Mouse (Mus musculus) megakaryocyte-erythroid progenitor cell, adult 5-6 weeks (primary cell): ENCODE data around the gene Dlx5. TPM values are rescaled to one million over a fixed set of nuclear protein-coding genes. Genes with fewer than 3 reads are reported as not detected.

Experiments used
- ATAC-seq: replicated peaks from 2 replicates; pipeline ENCODE4 v1.8.0; 2016; ENCODE audit warnings: mild to moderate bottlenecking, inconsistent platforms; ENCODE audit not compliant: severe bottlenecking, poor library complexity, low FRiP score, low TSS enrichment
- total RNA-seq, 2 experiments: library from RNA; stranded (forward) in 1 of 2; stranded (reverse) in 1 of 2; fragments of 200-1000, 215-1000 nt in 1 of 2; fragments of >200 nt in 1 of 2; fragmentation: Nextera tagmentation in 1 of 2; gene quantifications; 2 replicates each; pipeline ENCODE4 v1.2.3; 2014 to 2017

Dlx5 gene
- total RNA-seq, 2 experiments from 2014 or later = not detected

DNA sequence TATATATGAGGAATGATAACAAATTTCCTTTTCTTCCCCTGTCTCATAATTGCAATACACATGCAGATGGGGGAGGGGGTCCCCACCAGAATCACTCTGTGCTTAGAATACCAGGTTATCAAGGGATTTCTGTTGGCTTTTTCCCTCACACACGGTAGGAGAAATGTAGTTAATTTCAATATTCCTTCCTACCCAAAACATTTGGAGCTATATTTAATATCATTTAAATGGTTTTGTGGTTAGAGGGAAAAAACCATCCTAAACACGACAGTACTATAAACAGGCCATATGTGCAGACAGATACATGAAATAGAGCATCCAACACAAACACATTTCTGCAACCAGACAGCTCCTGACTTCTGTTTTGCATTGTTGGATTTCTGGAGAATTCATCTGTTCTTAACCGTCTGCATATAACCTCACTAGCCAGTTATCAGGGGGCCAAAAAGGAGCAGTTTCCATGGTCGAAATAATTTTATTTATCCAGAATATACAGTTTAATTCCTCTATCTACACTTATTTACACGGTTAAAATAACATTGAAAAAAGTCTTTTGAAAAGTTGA is 4.5 kb downstream of the Dlx5 start:
- ATAC-seq = no peak

DNA sequence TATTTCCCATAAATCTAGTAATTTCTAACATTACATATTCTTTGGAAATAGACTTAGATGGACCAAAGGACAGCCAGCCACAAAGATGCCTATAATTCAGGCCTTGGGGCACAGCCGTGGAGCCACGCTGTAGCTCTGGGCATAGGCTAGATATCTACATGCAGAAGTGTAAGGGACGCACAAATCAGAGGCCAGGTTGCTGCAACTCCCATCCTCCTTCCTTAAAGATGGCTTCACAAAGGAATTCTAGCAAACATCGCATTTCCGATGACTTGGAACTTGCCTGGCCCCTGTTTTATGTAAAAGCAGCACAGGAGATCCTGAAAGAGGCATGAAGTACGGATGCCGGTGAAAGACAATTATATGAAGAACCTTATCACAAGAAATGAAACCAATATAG is 5.2 kb downstream of the Dlx5 start:
- ATAC-seq = no peak

DNA sequence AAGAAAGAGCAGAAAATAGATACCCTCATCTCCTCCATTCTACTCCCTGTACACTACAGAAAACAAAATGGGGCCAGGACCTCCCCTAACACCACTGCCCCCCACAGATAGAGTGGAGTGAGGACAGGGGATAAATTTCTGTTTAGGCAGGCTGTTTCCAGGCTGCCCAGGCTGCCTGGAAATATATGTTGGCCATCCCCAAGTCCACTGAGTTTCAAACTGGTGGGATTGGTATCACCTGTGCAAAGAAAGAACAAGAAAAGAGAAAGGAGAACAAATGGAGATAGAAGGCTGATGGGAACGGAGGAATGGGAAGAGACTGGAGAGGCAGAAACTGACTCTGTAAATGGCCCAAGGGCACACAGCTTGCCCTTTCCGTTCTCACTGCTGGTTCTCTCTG is 5.7 kb downstream of the Dlx5 start:
- no peak for ATAC-seq

DNA sequence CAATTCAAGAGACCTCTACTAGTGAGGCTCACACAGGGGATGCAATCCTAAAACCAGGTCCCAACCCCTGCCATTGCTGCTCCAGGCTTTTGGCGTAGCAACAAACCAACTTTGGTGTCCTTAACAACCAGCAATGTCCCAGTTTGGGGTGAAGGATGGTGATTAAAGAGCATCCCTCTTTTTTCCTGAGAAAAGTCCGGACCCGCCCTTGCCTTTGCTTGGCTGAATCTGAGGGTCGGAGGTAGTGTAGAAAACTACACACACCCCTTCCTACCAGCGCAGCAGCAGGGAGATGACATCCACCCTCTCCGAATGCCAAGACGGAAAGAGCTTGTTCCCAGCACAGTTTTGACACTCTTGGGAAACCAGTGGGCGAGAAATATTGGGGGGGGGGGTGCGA is 6.2 kb downstream of the Dlx5 start:
- no peak for ATAC-seq

DNA sequence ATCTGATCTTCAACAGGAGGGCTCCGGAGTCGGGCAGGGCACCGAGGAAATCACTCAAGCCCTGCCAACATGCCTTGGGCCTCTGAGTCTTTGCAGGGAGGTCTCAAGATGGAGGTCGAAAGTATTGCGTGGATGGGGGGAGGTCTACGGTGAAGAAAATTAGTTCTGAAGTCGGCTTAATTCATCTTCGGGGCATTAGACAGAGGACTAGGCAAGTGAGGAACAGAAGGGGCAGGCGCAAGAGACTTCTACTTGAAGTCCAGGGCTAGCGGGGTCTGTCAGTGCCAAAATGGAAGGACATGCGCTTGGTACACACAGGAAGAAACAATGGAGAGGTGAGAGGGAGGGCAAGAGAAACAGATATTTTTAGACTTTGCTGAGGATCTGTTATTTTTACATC is 6.7 kb downstream of the Dlx5 start:
- ATAC-seq = no peak

DNA sequence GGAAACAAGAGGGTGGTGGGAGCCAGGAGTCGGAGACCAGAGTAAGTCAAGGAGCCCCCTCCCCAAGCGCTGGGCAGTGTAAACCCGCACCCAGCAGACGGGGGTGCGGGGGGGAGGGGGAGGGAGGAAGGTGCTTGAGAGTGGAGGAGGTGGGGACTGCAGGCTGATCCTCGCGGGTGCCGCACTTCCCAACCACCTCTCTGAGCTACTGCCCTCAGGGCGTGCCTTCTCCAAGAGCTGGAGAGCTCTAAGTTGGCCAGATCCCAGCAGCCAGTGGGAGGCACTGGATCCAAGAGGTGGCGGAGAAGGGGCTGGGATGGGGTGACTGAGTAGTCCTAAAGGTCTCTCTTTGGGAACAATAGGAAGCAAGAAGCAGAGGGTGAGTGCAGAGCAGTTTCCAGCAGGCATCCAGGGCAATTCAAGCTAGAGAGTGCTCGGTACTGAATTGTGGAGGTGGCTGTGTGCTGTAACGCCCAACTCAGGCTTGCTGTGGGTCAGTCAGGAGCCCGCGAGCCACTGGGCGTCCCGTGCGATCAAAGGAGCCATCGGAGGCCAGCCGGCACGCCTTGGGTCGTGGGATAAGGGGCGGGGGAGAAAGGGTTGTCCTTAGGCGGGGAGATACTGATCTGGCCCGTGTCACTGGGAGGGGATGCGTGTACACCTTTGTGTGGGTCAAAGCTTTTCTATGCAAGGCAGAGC is 7.7 kb downstream of the Dlx5 start:
- ATAC-seq = no peak

DNA sequence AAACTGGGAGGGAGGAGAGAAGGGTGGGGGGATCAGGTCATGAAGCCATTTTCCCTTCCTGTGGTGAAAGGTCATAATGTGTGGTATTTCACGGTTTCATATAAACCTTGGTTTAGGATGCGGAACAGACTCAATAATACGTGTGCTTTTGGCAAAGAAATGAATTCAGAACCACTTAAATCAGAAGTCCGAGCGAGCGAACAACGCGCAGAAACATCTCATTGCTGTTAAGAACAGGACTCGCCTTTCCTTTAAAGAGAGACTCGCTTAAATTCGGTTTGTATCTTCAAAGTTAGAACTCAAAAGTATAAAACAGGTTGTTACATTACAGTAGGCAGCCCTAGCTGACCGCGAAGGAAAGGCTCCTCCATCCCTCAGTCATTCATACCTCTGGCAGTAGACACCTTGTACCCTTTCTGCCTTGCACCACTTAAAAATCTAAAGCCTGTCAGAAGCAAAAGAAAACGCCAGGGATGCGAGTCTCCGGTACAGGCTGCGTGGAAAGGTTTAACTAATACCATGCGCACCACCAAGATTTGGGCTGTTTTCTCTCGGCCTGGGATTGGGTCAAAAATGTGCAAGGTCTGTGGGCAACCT is 8.3 kb downstream of the Dlx5 start:
- ATAC-seq = no peak

DNA sequence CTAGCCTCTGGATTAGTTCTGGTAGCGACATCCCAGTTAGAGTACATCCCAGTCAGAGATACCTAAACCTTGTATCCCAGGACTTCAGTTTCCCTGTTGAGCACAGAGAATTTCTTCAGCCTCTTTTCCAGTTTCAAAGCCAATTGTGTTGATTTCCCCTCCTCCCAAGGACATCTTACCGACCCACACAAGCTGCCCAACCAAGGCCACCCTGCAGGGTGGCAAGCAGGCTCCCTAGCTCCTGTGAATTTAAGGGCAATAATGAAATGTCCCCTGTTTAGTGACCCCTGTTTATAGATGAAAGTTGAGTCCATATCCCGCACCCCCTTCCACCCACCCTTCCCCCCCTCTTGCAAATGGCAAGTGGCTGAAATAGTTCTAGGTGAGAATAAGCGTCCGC is 9.0 kb downstream of the Dlx5 start:
- no peak for ATAC-seq

DNA sequence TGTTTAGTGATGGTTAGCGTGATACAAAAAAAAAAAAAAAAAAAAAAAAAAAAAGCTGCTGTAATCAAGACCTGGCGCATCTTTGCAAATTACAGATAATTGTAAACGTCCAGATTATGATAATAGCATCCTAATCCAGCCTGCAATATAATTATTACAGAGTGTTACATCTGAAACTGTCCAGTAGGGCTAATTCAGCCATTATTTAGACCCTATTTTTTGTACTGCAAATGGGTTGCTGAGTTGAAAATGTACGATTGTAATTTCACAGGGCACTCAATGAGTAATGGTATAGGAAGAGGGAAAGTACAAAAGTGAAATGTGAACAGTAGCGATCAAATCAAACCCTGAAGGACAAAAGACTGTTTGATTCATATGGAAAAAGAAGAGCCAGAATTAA is 10.2 kb downstream of the Dlx5 start:
- no peak for ATAC-seq

DNA sequence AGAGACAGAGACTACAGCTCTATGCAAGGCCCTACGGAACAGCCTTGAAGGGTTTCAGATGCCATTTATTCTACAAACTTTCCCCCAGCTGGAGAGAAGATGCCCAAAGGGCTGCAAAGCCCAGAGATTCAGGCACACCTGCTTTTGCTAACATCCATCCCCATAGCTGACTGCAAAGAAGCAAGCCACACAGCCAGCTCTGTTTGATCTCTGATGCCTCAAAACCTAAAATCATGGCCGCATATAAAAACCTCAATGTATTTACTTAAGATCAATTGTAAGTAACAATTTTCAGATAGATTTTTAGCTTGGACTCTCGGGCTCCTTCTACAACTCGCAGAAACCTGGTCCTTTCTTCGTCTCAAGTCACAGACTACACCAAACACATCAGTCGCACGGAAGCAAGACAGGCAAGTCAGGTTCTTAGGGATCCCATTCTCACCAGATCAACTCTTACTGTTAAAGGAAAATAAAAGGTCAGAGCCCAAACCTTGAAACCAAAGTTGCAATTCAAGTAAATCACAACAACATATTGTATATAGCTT is 10.9 kb downstream of the Dlx5 start:
- ATAC-seq = no peak

DNA sequence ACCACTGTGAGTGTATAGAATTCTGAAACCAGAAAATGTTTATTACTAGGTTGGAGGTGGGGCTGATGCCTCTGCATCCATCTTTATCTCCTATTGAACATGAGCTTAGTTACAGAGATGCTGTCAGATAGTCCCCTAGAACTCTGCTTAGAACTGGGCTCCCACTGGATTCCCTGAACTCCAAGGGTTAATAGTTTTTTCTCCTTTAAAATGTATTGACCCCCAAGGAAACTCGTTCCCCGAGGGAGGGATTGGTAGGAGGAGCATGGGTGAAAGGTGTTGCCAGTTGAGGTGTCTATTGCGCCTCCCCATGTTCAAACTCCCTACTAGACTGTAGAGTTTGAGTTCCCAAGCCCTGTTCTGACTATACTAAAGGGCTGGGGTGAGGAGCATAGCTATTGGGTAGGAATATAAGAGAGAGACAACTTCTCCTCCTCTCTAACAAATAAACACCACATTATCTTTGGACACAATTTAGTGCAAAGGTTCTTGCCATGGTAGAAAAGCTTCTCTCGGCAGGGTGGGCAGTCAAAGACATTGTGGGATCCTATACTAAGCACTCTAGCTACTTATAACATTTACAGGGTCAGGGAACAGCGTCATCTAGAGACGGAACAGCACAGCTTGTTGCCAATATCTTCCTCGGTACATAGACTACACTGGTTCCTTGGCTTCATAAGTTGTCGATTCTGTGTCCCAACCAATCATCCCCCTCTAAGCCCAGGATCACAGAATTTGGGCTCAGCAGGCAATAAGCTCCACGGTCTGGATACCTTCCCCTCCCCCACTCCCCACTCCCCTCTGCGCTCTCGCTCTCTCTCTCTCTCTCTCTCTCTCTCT is 11.7 kb downstream of the Dlx5 start:
- no peak for ATAC-seq

DNA sequence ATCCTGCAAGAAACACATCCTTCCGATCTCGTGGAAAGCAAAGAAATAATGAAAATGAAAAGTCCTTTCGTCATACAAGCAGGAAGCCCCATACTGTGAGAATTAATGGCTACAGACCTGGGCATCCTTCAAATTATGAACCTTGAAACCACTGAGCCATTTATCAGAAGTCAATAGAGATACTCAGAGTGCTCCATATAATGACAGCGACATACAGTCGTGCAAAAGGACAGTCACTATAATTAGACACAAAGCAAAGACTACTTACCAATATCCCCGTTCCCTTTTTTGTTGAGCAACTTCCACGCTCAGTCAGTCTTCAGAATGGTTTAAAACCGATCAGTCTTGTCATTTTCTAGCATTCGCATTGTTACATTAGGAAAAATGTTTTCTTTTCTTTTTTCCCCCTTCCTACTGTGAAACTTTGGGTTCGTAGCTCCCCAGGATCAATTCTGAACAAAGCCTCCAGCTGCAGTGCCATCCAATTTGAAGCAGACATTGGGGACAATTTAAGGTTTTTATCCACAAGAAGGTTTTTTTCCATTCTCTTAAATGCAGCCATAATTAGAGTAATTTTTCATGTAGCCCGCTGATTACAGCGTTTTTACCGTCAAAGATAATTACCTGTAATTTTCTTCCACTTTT is 12.7 kb downstream of the Dlx5 start:
- ATAC-seq = no peak

DNA sequence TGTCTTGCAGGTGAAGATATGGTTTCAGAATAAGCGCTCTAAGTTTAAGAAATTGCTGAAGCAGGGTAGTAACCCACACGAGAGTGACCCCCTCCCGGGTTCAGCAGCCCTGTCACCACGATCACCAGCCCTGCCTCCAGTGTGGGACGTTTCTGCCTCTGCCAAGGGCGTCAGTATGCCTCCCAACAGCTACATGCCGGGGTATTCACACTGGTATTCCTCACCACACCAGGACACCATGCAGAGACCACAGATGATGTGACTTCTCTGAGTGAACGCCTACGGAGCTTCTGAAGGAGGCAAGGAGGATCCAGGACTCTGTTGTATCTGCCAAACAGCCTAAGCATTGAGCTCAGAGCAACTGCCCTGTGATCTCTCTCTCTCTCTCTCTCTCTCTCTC is 14.9 kb downstream of the Dlx5 start:
- no peak for ATAC-seq

DNA sequence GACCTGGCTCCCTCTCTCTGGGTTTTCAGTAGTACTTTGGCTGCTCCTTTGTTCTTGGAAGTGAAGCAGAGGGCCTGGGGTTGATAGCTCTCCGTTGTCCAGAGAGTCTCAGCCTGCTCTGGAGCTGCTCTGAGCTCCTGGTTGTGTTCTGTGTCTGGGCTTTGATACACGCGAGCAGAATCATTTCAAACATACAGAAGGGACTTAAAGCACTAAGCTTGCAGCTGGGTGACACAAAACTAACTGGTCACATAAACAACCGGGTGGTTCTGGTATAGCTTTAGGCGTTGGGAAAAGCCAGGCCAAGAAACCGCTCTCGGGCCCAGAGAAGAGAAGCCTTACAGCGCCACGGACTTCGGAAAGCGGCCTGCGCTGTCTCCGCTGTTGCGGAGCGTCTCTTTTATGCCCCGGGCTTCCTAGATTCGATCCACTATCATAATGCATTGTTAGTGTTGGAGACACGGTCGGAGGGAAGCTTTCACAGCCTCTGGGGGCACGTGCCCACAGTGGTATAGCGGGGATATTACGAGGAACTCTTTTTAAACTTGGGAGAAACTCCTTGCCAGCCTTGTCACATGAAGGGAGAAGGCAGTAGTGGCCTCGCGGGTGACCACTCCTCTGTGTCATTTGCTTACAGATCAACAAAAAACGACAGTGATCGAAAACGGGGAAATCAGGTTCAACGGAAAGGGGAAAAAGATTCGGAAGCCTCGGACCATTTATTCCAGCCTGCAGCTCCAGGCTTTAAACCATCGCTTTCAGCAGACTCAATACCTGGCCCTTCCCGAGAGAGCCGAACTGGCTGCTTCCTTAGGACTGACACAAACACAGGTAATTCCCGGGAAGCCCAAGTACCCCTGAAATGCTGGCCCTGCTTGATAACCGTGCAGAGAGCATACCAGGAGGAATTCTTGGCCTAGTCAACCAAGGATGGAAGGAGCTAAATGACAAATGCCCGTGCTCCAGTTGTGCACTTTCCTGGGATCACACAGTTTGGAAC is 17.1 kb downstream of the Dlx5 start:
- no peak for ATAC-seq

DNA sequence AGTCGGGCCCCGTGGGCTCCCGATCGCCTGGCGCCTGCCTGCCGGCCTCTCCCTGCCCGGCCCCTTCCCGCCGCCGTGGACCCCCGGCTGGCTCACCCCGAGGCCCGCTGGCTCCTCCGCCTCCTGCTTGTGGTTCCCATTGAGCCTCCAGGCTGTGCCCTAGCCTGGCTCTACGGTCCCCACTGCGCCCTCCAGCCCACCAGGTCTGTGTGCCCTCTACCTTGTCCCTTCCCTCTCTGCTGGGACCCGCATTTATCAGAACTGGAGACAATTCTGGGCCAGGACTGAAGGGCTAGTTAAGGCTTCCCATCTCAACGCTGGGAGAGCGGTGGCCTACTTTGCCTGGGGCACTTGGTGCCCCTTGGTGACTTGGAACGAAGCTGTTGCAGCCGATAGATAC is 17.9 kb downstream of the Dlx5 start:
- no peak for ATAC-seq

DNA sequence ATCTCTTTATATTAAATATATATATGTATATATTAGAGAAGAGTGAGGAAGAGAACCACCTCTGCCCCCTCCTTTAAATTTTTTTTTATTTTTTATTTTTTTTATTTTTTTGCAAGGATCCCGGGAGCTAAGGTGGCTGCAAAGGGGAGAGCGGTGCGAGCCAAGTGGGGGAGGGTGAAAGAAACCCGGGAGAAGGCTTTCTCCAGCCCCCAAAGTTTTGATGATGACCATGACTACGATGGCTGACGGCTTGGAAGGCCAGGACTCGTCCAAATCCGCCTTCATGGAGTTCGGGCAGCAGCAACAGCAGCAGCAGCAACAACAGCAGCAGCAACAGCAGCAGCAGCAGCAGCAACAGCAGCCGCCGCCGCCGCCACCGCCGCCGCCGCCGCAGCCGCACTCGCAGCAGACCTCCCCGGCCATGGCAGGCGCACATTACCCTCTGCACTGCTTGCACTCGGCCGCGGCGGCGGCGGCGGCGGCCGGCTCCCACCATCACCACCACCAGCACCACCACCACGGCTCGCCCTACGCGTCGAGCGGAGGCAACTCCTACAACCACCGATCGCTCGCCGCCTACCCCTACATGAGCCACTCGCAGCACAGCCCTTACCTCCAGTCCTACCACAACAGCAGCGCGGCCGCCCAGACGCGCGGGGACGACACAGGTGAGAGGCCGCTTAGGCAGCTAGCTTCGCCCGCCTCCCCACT is 18.6 kb downstream of the Dlx5 start, which contains the start of gene Dlx6:
Gene Dlx6 (plus strand): TSS at position 175 of the 711 bp plus-strand sequence.
- ATAC-seq = 0 out of 2 replicates have a peak, but pooled peaks have one; percentile 42

DNA sequence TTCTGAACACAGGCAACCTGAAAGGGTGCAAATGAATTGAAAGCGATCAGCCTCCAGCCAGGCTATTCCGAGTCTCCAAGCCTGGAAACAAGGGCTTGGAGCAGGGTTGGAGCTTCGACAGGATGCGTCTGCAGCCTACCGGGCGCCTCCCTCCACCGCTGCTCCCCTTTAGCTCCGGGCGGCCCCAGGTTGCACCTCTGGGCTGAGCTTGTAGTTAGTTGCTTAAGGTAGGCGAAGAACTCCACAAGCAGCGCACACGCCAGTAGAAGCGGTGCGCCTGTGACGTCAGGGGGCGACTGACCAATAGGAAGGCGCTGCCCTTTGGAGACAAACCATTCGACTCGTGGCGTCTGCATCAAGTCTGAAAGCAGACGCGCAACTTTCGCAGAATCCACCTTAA is 19.3 kb downstream of the Dlx5 start:
- peak; percentile 33; the same call in 1 of the 2 replicates for ATAC-seq
